Mouse (Mus musculus): ENCODE measurements around the gene 6030408B16Rik. TPM values are rescaled to one million over a fixed set of nuclear protein-coding genes. Genes with fewer than 3 reads are reported as not detected.
"Not testable (repeated sequence)": the region's sequence is repeated elsewhere in the genome, so short reads cannot be mapped to it uniquely, and the experiment has no call there.

6030408B16Rik gene
- total RNA-seq, 2 experiments from 2014 or later, result 0.26 to 0.27 TPM

DNA sequence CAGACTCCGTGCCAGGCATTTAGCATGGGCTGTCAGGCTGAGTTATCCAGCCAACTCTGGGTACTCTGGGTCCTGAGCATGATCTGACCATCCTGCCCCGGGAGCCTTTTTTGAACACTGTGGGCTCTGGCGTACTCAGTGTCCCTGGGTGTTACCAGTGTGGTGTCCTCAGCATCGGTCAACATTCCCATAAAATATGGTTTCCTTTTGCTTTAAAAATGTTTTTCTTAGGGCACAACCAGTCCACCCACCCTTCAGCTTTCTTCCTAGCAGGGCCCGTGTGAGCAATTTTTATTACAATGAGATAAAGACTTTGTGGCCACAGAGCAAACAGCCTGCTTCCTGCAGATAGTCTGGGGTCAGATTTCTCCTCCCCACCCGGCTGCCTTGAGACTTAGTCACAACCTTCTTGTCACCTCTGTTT, 27.6 kb downstream of the 6030408B16Rik start:
- peak; percentile 55 for DNase-seq (ENCODE audit: low spot score)

GRCm38 (mm10) chr15:101321126-101321525, 28.1 kb downstream of the 6030408B16Rik start:
- DNase-seq (ENCODE audit: low spot score), result no peak

- DNase-seq (ENCODE audit: low spot score), result no peak
These were observed 29.1 kb downstream of the 6030408B16Rik start for GRCm38 (mm10) chr15:101322106-101322505.

- DNase-seq (ENCODE audit: low spot score), result no peak
These were observed 29.6 kb downstream of the 6030408B16Rik start for GRCm38 (mm10) chr15:101322640-101323039.

- DNase-seq (ENCODE audit: low spot score), result no peak
These were observed 30.5 kb downstream of the 6030408B16Rik start for GRCm38 (mm10) chr15:101323511-101323910.

GRCm38 (mm10) chr15:101324409-101324808, 31.4 kb downstream of the 6030408B16Rik start:
- DNase-seq (ENCODE audit: low spot score), result not testable (repeated sequence)

DNA sequence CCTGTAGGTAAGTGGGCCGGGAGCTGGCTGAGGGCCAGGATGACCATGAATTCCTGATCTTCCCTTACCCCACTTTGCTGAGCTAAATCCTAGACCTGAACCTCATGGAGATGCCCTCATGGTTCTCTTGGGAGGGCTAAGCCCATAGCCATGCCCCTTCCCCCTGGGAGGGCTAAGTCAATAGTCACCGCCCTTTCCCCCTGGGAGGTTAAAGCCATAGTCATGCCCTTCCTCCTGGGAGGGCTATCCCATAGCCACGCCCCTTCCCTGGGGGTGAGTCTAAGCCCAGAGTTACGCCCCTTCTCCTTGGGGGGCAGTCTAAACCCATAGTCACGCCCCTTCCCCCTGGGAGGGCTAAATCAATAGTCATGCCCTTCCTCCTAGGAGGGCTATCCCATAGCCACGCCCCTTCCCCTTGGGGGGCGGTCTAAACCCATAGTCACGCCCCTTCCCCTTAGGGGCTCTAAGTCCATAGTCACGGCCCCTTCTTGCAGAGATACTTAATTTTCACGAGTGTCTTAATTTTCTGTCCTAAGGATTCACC, 33.1 kb downstream of the 6030408B16Rik start:
- no peak for DNase-seq (ENCODE audit: low spot score)

- peak; percentile 91 for DNase-seq (ENCODE audit: low spot score)
These were observed 34.3 kb downstream of the 6030408B16Rik start for GRCm38 (mm10) chr15:101327282-101327681.

- no peak for DNase-seq (ENCODE audit: low spot score)
These were observed 36.0 kb downstream of the 6030408B16Rik start for GRCm38 (mm10) chr15:101328876-101329563.

GRCm38 (mm10) chr15:101329564-101329892, 36.5 kb downstream of the 6030408B16Rik start:
- no peak for DNase-seq (ENCODE audit: low spot score)

DNA sequence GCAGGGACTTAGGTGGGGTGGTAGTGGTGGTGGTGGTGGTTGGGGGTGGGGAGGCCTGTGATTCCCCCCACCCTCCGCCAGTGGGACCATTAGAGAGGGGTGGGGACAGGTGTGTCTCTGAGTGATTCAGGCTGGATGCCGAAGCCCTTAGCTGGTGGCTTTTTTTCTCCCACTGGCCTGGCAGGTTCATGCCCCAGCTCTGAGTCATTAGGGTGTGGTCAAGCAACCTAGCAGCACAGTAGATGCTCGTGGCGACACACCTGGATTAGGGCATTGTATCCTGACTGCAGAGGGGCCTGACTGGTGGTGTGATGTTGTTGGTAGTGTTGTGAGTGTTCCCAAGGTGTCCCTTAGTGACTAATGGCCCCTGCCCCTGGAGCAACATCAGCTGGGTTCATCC, 38.1 kb downstream of the 6030408B16Rik start:
- no peak for DNase-seq (ENCODE audit: low spot score)

- no peak for DNase-seq (ENCODE audit: low spot score)
These were observed 39.4 kb downstream of the 6030408B16Rik start for GRCm38 (mm10) chr15:101332370-101332769.

GRCm38 (mm10) chr15:101333165-101333564, 40.2 kb downstream of the 6030408B16Rik start:
- DNase-seq (ENCODE audit: low spot score), result no peak

DNA sequence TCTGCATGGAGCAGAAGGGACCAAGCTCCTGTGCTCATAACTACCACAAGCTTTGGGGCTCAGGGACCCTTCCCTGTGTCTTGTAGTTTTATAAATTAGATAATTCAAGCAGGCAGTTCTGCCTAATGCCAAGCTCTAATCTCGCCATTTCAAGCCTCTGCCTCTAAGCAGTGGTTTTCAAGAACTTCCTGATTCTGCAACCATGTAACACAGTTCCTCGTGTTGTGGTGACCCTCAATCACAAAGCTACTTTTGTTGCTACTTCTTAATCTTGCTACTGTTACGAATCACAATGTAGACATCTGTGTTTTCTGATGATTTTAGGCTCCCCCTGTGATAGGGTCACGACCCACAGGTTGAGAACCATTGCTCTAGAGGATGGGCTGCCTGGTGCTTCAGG, 40.6 kb downstream of the 6030408B16Rik start:
- DNase-seq (ENCODE audit: low spot score), result no peak

GRCm38 (mm10) chr15:101336474-101337174, 43.6 kb downstream of the 6030408B16Rik start:
- no peak for DNase-seq (ENCODE audit: low spot score)

- no peak for DNase-seq (ENCODE audit: low spot score)
These were observed 45.3 kb downstream of the 6030408B16Rik start for GRCm38 (mm10) chr15:101338359-101338758.

DNA sequence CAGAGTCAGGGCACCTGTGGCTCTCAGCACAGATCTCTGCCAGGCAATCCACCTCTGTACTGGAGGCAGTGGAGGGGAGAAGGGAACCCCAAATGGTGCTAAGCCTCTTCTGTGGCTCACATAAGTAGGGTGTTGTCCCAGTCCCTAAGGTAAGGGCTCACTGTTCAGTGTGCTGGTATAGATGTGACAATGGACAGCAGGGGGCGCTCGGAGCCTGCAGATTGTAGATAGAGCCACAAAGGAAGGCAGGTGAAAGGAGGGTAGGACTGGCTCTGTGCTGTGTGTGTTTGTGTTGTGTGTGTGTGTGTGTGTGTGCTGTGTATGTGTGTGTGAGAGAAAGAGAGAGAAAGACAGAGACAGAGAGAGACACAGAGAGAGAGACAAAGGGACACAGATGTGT, 46.5 kb downstream of the 6030408B16Rik start:
- peak; percentile 87 for DNase-seq (ENCODE audit: low spot score)

GRCm38 (mm10) chr15:101341797-101342515, 48.9 kb downstream of the 6030408B16Rik start:
- DNase-seq (ENCODE audit: low spot score), result peak; percentile 57

Data from gastrocnemius, adult 18-20 months (tissue).